Mouse (Mus musculus): ENCODE results near the gene Gnaq. TPM values are rescaled to one million over a fixed set of nuclear protein-coding genes. Genes with fewer than 3 reads are reported as not detected.

Gnaq gene
- polyA plus RNA-seq, 1 experiment from 2014 or later: 76.6 TPM

- ChIA-PET CTCF (interaction anchor here (1.2 to 1.4 kb wide), 2 partner anchors 13 to 27 kb away, joined by 3 to 4 read pairs; no protein-coding TSS in a partner anchor), POLR2A (interaction anchor here (1.1 kb wide), 1 partner anchor 8 kb away, joined by 4 read pairs; no protein-coding TSS in a partner anchor)
- no peak for TF ChIP-seq CTCF (IDR thresholded peaks at IDR 0.05)
- DNase-seq (ENCODE audit: low read depth, low spot score): no peak
- in situ Hi-C loops (cut with MboI; ENCODE audit: low pct_unique_long_range_greater_than_20kb): no loop called here
- no peaks in the 10 kb centered on the region for H3K27me3 ChIP-seq
- ATAC-seq: no peak
Observed at GRCm38 (mm10) chr19:16168192-16168591, 35.6 kb downstream of the Gnaq start.

- no peak for TF ChIP-seq CTCF (IDR thresholded peaks at IDR 0.05)
- no peak for DNase-seq (ENCODE audit: low read depth, low spot score)
- ChIA-PET CTCF (interaction anchor here (0.8 to 2.8 kb wide), 5 partner anchors 9 to 92 kb away, joined by 3 to 11 read pairs (median 4); no protein-coding TSS in a partner anchor), POLR2A (interaction anchor here (1.1 kb wide), 1 partner anchor 8 kb away, joined by 4 read pairs; no protein-coding TSS in a partner anchor)
- H3K27me3 ChIP-seq: no peaks in the 10 kb centered on the region
- in situ Hi-C loops (cut with MboI; ENCODE audit: low pct_unique_long_range_greater_than_20kb): no loop called here
- no peak for ATAC-seq
Observed at GRCm38 (mm10) chr19:16168653-16169198, 36.1 kb downstream of the Gnaq start.

- DNase-seq (ENCODE audit: low read depth, low spot score): no peak
- no peak for TF ChIP-seq CTCF (IDR thresholded peaks at IDR 0.05)
Observed at GRCm38 (mm10) chr19:16170724-16171123, 38.1 kb downstream of the Gnaq start.

GRCm38 (mm10) chr19:16173721-16174120 is 41.1 kb downstream of the Gnaq start:
- TF ChIP-seq CTCF (IDR thresholded peaks at IDR 0.05): no peak
- H3K27me3 ChIP-seq: no peaks in the 10 kb centered on the region
- no peak for ATAC-seq
- POLR2A ChIA-PET: no interaction called here
- in situ Hi-C loops (cut with MboI; ENCODE audit: low pct_unique_long_range_greater_than_20kb): no loop called here
- CTCF ChIA-PET: interaction anchor here (1.1 to 1.4 kb wide), 2 partner anchors 10 to 119 kb away, joined by 4 read pairs; no protein-coding TSS in a partner anchor
- no peak for DNase-seq (ENCODE audit: low read depth, low spot score)

More at GRCm38 (mm10) chr19:16170724-16171123, 38.1 kb downstream of the Gnaq start:
- in situ Hi-C loops (cut with MboI; ENCODE audit: low pct_unique_long_range_greater_than_20kb): no loop called here
- CTCF ChIA-PET: interaction anchor here (2.8 kb wide), 1 partner anchor 11 kb away, joined by 11 read pairs; no protein-coding TSS in a partner anchor
- no peaks in the 10 kb centered on the region for H3K27me3 ChIP-seq
- POLR2A ChIA-PET: no interaction called here
- ATAC-seq: peak; percentile 90

- in situ Hi-C loops (cut with MboI; ENCODE audit: low pct_unique_long_range_greater_than_20kb): no loop called here
- no peaks in the 10 kb centered on the region for H3K27me3 ChIP-seq
- ChIA-PET POLR2A (interaction anchor here (1.4 kb wide), 1 partner anchor 8 kb away, joined by 4 read pairs; no protein-coding TSS in a partner anchor), CTCF (interaction anchor here (1.0 to 1.3 kb wide), 4 partner anchors 10 to 52 kb away, joined by 3 to 4 read pairs (median 3); no protein-coding TSS in a partner anchor)
- DNase-seq (ENCODE audit: low read depth, low spot score) (no peak), ATAC-seq (no peak)
- TF ChIP-seq CTCF (IDR thresholded peaks at IDR 0.05): no peak
Observed at GRCm38 (mm10) chr19:16176426-16176825, 43.8 kb downstream of the Gnaq start.

GRCm38 (mm10) chr19:16177139-16177727 is 44.6 kb downstream of the Gnaq start:
- TF ChIP-seq CTCF (IDR thresholded peaks at IDR 0.05): no peak
- CTCF ChIA-PET: interaction anchor here (1.1 to 1.3 kb wide), 3 partner anchors 25 to 52 kb away, joined by 3 to 4 read pairs (median 3); no protein-coding TSS in a partner anchor
- DNase-seq (ENCODE audit: low read depth, low spot score) (no peak), ATAC-seq (no peak)
- in situ Hi-C loops (cut with MboI; ENCODE audit: low pct_unique_long_range_greater_than_20kb): no loop called here
- POLR2A ChIA-PET: interaction anchor here (1.2 to 1.4 kb wide), 2 partner anchors 9 to 44 kb away, joined by 3 to 4 read pairs; no protein-coding TSS in a partner anchor
- H3K27me3 ChIP-seq: no peaks in the 10 kb centered on the region

- no peaks in the 10 kb centered on the region for H3K27me3 ChIP-seq
- ATAC-seq (no peak), DNase-seq (ENCODE audit: low read depth, low spot score) (no peak)
- ChIA-PET POLR2A (no interaction called here), CTCF (interaction anchor here (1.5 to 2.9 kb wide), 2 partner anchors 11 to 14 kb away, joined by 4 to 11 read pairs; no protein-coding TSS in a partner anchor)
- no peak for TF ChIP-seq CTCF (IDR thresholded peaks at IDR 0.05)
- in situ Hi-C loops (cut with MboI; ENCODE audit: low pct_unique_long_range_greater_than_20kb): no loop called here
Observed at GRCm38 (mm10) chr19:16181258-16181657, 48.6 kb downstream of the Gnaq start.

- CTCF ChIA-PET: interaction anchor here (0.8 to 2.9 kb wide), 3 partner anchors 12 to 15 kb away, joined by 3 to 11 read pairs (median 4); no protein-coding TSS in a partner anchor
- ATAC-seq (no peak), DNase-seq (ENCODE audit: low read depth, low spot score) (no peak)
- TF ChIP-seq CTCF (IDR thresholded peaks at IDR 0.05): no peak
- no peaks in the 10 kb centered on the region for H3K27me3 ChIP-seq
- in situ Hi-C loops (cut with MboI; ENCODE audit: low pct_unique_long_range_greater_than_20kb): no loop called here
- POLR2A ChIA-PET: no interaction called here
Observed at GRCm38 (mm10) chr19:16181852-16182475, 49.3 kb downstream of the Gnaq start.

- ChIA-PET POLR2A (no interaction called here), CTCF (interaction anchor here (1.3 kb wide), 1 partner anchor 10 kb away, joined by 4 read pairs; no protein-coding TSS in a partner anchor)
- TF ChIP-seq CTCF (IDR thresholded peaks at IDR 0.05): no peak
- no peak for ATAC-seq
- H3K27me3 ChIP-seq: no peaks in the 10 kb centered on the region
- DNase-seq (ENCODE audit: low read depth, low spot score): no peak
- in situ Hi-C loops (cut with MboI; ENCODE audit: low pct_unique_long_range_greater_than_20kb): no loop called here
Observed at GRCm38 (mm10) chr19:16183592-16184365, 51.1 kb downstream of the Gnaq start.

GRCm38 (mm10) chr19:16186984-16187383 is 54.4 kb downstream of the Gnaq start:
- no peaks in the 10 kb centered on the region for H3K27me3 ChIP-seq
- in situ Hi-C loops (cut with MboI; ENCODE audit: low pct_unique_long_range_greater_than_20kb): no loop called here
- DNase-seq (ENCODE audit: low read depth, low spot score): no peak
- ATAC-seq: no peak
- TF ChIP-seq CTCF (IDR thresholded peaks at IDR 0.05): no peak
- POLR2A ChIA-PET: no interaction called here
- CTCF ChIA-PET: no interaction called here
